Mouse (Mus musculus): ENCODE data around the gene Fgd2. TPM values are rescaled to one million over a fixed set of nuclear protein-coding genes. Genes with fewer than 3 reads are reported as not detected.
"Not testable (repeated sequence)": the region's sequence is repeated elsewhere in the genome, so short reads cannot be mapped to it uniquely, and the experiment has no call there.

The Fgd2 gene
- total RNA-seq, 2 experiments from 2014 or later, result 0.79 to 1.2 TPM

GRCm38 (mm10) chr17:29330671-29331410, 29.9 kb upstream of the Fgd2 start:
- intact Hi-C loops (cut with DNase I), result no loop called here
- DNase-seq, result peak in 1 of 2 experiments; percentile 29

- intact Hi-C loops (cut with DNase I), result no loop called here
- DNase-seq, result peak in 1 of 2 experiments; percentile 12
Measured at GRCm38 (mm10) chr17:29332186-29332685, 28.5 kb upstream of the Fgd2 start.

GRCm38 (mm10) chr17:29336266-29336990, 24.3 kb upstream of the Fgd2 start:
- DNase-seq, result no peak
- intact Hi-C loops (cut with DNase I), result no loop called here

GRCm38 (mm10) chr17:29337979-29338823, 22.5 kb upstream of the Fgd2 start:
- intact Hi-C loops (cut with DNase I), result no loop called here
- peak in 1 of 2 experiments; percentile 23 for DNase-seq

GRCm38 (mm10) chr17:29339170-29339768, 21.4 kb upstream of the Fgd2 start:
- intact Hi-C loops (cut with DNase I), result no loop called here
- DNase-seq, result peak in 1 of 2 experiments; percentile 22

- intact Hi-C loops (cut with DNase I), result no loop called here
- DNase-seq, result peak; percentile 39 to 49
Measured at GRCm38 (mm10) chr17:29340406-29341261, 20.1 kb upstream of the Fgd2 start.

- intact Hi-C loops (cut with DNase I), result no loop called here
- peak in 1 of 2 experiments; percentile 28 for DNase-seq
Measured at GRCm38 (mm10) chr17:29341591-29342003, 19.1 kb upstream of the Fgd2 start.

GRCm38 (mm10) chr17:29342010-29342910, 18.5 kb upstream of the Fgd2 start:
- peak; percentile 54 to 64 for DNase-seq
- intact Hi-C loops (cut with DNase I), result no loop called here

- intact Hi-C loops (cut with DNase I), result no loop called here
- no peak for DNase-seq
Measured at GRCm38 (mm10) chr17:29343241-29343640, 17.5 kb upstream of the Fgd2 start.

GRCm38 (mm10) chr17:29345272-29345671, 15.4 kb upstream of the Fgd2 start:
- no peak for DNase-seq
- intact Hi-C loops (cut with DNase I), result no loop called here

GRCm38 (mm10) chr17:29346496-29347125, 14.1 kb upstream of the Fgd2 start:
- intact Hi-C loops (cut with DNase I), result no loop called here
- no peak for DNase-seq

- DNase-seq, result no peak
- intact Hi-C loops (cut with DNase I), result no loop called here
Measured at GRCm38 (mm10) chr17:29347126-29347644, 13.5 kb upstream of the Fgd2 start.

GRCm38 (mm10) chr17:29347645-29348256, 13.0 kb upstream of the Fgd2 start, which contains the start of gene Mtch1:
Mtch1 (minus strand) TSS chr17:29347934.
- DNase-seq, result peak; percentile 99
- intact Hi-C loops (cut with DNase I), result no loop called here

GRCm38 (mm10) chr17:29348996-29349395, 11.7 kb upstream of the Fgd2 start:
- intact Hi-C loops (cut with DNase I), result no loop called here
- DNase-seq, result no peak

GRCm38 (mm10) chr17:29351056-29351455, 9.7 kb upstream of the Fgd2 start:
- intact Hi-C loops (cut with DNase I); DNase-seq: not testable (repeated sequence)

- intact Hi-C loops (cut with DNase I), result no loop called here
- DNase-seq, result no peak
Measured at GRCm38 (mm10) chr17:29355461-29355840, 5.3 kb upstream of the Fgd2 start.

- intact Hi-C loops (cut with DNase I), result no loop called here
- peak; percentile 66 for DNase-seq
Measured at GRCm38 (mm10) chr17:29355841-29356478, 4.8 kb upstream of the Fgd2 start.

All from gastrocnemius, postnatal 36 days (tissue).